Comparison of ENCODE assay signal across 8 mouse cellular contexts in the genomic region with DNA sequence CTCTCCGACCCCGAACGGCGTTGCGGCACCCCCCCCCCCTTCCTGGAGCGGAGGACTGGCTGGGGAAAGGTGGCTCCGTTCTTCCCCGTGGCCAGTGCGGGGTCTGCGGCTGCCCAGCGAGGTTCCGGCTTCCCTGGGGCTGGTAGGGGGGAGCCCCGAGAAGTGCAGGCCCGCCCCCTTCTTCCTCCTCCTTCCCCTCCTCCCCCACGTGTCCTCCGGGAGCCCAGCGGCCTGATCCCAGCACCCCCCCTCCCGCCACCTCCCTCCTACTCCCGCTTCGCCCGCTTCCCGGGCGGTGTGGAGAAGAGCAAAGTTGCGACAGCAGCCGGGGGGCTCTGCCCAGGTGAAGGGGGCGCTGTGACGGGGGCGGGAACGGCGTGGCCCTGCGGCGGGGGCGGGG. TPM values are rescaled to one million over a fixed set of nuclear protein-coding genes. Genes with fewer than 3 reads are reported as not detected.
DNase-seq lines count a peak whose midpoint lies in the region; ATAC-seq lines count a peak whose summit lies in the region.

A gene (plus strand): TSS at position 218 of the 400 bp plus-strand sequence.

- no peaks in the 10 kb centered on the region for H3K36me3 ChIP-seq in embryonic facial prominence, embryonic 13.5 days
- no peaks in the 10 kb centered on the region for H3K36me3 ChIP-seq in heart, embryonic 14.5 days (ENCODE audit: control insufficient read depth, insufficient read depth, low read length)
- no peaks in the 10 kb centered on the region for H3K36me3 ChIP-seq in liver, embryonic 15.5 days (replicated peaks)
- no peaks in the 10 kb centered on the region for H3K36me3 ChIP-seq in neural tube, embryonic 12.5 days

- 0 out of 2 replicates have a peak, but pooled peaks have one; percentile 11 for ATAC-seq in embryonic facial prominence, embryonic 13.5 days (ENCODE audit: insufficient number of reproducible peaks, insufficient read depth, low FRiP score, low TSS enrichment, low read depth)
- ATAC-seq in heart, embryonic 14.5 days (ENCODE audit: insufficient number of reproducible peaks, insufficient read depth, low FRiP score, low read depth) = peak; percentile 37
- ATAC-seq in liver, embryonic 15.5 days (ENCODE audit: insufficient read depth) = peak; percentile 4; the same call in 1 of the 2 replicates
- peak; percentile 4; the same call in 1 of the 2 replicates for ATAC-seq in neural tube, embryonic 12.5 days (ENCODE audit: low FRiP score, low read depth)

- H3K4me2 ChIP-seq in embryonic facial prominence, embryonic 13.5 days = peak within 1 kb of the TSS; percentile 67
- H3K4me2 ChIP-seq in heart, embryonic 14.5 days (ENCODE audit: low read length) = peak within 1 kb of the TSS; percentile 84
- H3K4me2 ChIP-seq in liver, embryonic 15.5 days = peak within 1 kb of the TSS; percentile 89
- H3K4me2 ChIP-seq in neural tube, embryonic 12.5 days (replicated peaks) = peak within 1 kb of the TSS; percentile 75

- peak; percentile 29 to 34 for DNase-seq in B cell, adult 2 months
- peak; percentile 39 for DNase-seq in ZHBTc4 (ENCODE audit: low read depth, low spot score)
- peak; percentile 74 for DNase-seq in kidney, postnatal 10 days
- DNase-seq in frontal cortex, postnatal 25 days (ENCODE audit: low spot score in 2 of 2) = no peak

- H3K9me3 ChIP-seq in embryonic facial prominence, embryonic 13.5 days = no peaks in the 10 kb centered on the region
- H3K9me3 ChIP-seq in heart, embryonic 14.5 days (ENCODE audit: control insufficient read depth, low read length) = no peaks in the 10 kb centered on the region
- H3K9me3 ChIP-seq in liver, embryonic 15.5 days (replicated peaks) = no peaks in the 10 kb centered on the region
- no peaks in the 10 kb centered on the region for H3K9me3 ChIP-seq in neural tube, embryonic 12.5 days

- WGBS in embryonic facial prominence, embryonic 13.5 days = 15% methylated on average over 21 of the region's 33 CpGs
- 11% methylated on average over 9 of the region's 33 CpGs for WGBS in heart, embryonic 14.5 days
- WGBS in liver, embryonic 15.5 days (ENCODE audit: insufficient replicate concordance) = 8% methylated on average over 16 of the region's 33 CpGs
- WGBS in neural tube, embryonic 12.5 days = 25% methylated on average over 12 of the region's 33 CpGs

- 0 out of 2 replicates have a peak, but pooled peaks cover 3% of the 10 kb centered on the region for H3K4me1 ChIP-seq in embryonic facial prominence, embryonic 13.5 days
- H3K4me1 ChIP-seq in heart, embryonic 14.5 days (ENCODE audit: control insufficient read depth in 2 of 2, insufficient read depth in 2 of 2, low read length in 2 of 2) = no peaks in the 10 kb centered on the region; a peak in 1 of 4 replicates
- H3K4me1 ChIP-seq in liver, embryonic 15.5 days (replicated peaks) = peaks cover 35% of the 10 kb centered on the region
- H3K4me1 ChIP-seq in neural tube, embryonic 12.5 days = peaks cover 5% of the 10 kb centered on the region; the same call in 1 of the 2 replicates

- H3K27me3 ChIP-seq in embryonic facial prominence, embryonic 13.5 days = peaks cover 21% of the 10 kb centered on the region; the same call in 1 of the 2 replicates
- H3K27me3 ChIP-seq in heart, embryonic 14.5 days (ENCODE audit: control insufficient read depth, insufficient read depth, low read length) = 0 out of 2 replicates have a peak, but pooled peaks cover 3% of the 10 kb centered on the region
- H3K27me3 ChIP-seq in liver, embryonic 15.5 days = peaks cover 39% of the 10 kb centered on the region
- no peaks in the 10 kb centered on the region for H3K27me3 ChIP-seq in neural tube, embryonic 12.5 days (replicated peaks)

- H3K4me3 ChIP-seq in embryonic facial prominence, embryonic 13.5 days = peak within 1 kb of the TSS; percentile 55
- peak within 1 kb of the TSS; percentile 51 to 69 for H3K4me3 ChIP-seq in heart, embryonic 14.5 days (ENCODE audit: control insufficient read depth in 1 of 2, insufficient read depth in 1 of 2, low read depth in 1 of 2, low read length in 2 of 2)
- peak within 1 kb of the TSS; percentile 73 for H3K4me3 ChIP-seq in liver, embryonic 15.5 days (replicated peaks)
- peak within 1 kb of the TSS; percentile 48 for H3K4me3 ChIP-seq in neural tube, embryonic 12.5 days

- no peak within 1 kb of the TSS for H3K27ac ChIP-seq in embryonic facial prominence, embryonic 13.5 days
- H3K27ac ChIP-seq in heart, embryonic 14.5 days (replicated peaks in 1 of 2; ENCODE audit: control insufficient read depth in 1 of 2, insufficient read depth in 1 of 2, low read depth in 2 of 2, low read length in 2 of 2) = peak within 1 kb of the TSS in 1 of 2 experiments; percentile 6; a peak in 1 of 4 replicates
- H3K27ac ChIP-seq in liver, embryonic 15.5 days (replicated peaks) = peak within 1 kb of the TSS; percentile 51
- no peak within 1 kb of the TSS for H3K27ac ChIP-seq in neural tube, embryonic 12.5 days

- H3K9ac ChIP-seq in embryonic facial prominence, embryonic 13.5 days = peak within 1 kb of the TSS; percentile 71
- peak within 1 kb of the TSS; percentile 67 for H3K9ac ChIP-seq in heart, embryonic 14.5 days (ENCODE audit: low read length)
- H3K9ac ChIP-seq in liver, embryonic 15.5 days = peak within 1 kb of the TSS; percentile 62
- H3K9ac ChIP-seq in neural tube, embryonic 12.5 days = peak within 1 kb of the TSS; percentile 53

RNA-seq across cellular contexts. Expression of the gene that starts here (rescaled TPM):
- polyA plus RNA-seq in embryonic facial prominence, embryonic 13.5 days (2015; fragmentation: Nextera tagmentation; extraction: Ambion mirVana) = 6.2 and 6.8 TPM in 2 replicates
- 4.7 and 5.0 TPM in 2 replicates for polyA plus RNA-seq in heart, embryonic 14.5 days (2014; fragmentation: Nextera tagmentation; extraction: Ambion mirVana)
- polyA plus RNA-seq in liver, embryonic 15.5 days (2015; fragmentation: Nextera tagmentation; extraction: Ambion mirVana) = 3.6 and 3.7 TPM in 2 replicates
- polyA plus RNA-seq in neural tube, embryonic 12.5 days (2016; fragmentation: Nextera tagmentation; extraction: Ambion mirVana) = 5.4 and 5.9 TPM in 2 replicates

Comparison
In these comparisons a context has a peak if more than half of its experiments do, and no peak if none do; other contexts are left out.
1. DNase-seq: peak in B cell, adult 2 months (2 of 2), ZHBTc4 (single experiment) and kidney, postnatal 10 days (single experiment); none in frontal cortex, postnatal 25 days (0 of 2).
2. Peak in every context shown above with its lines, with median percentiles within 50 percentile points of each other: ATAC-seq, H3K4me2 ChIP-seq, H3K4me3 ChIP-seq and H3K9ac ChIP-seq.